In the genomic region with DNA sequence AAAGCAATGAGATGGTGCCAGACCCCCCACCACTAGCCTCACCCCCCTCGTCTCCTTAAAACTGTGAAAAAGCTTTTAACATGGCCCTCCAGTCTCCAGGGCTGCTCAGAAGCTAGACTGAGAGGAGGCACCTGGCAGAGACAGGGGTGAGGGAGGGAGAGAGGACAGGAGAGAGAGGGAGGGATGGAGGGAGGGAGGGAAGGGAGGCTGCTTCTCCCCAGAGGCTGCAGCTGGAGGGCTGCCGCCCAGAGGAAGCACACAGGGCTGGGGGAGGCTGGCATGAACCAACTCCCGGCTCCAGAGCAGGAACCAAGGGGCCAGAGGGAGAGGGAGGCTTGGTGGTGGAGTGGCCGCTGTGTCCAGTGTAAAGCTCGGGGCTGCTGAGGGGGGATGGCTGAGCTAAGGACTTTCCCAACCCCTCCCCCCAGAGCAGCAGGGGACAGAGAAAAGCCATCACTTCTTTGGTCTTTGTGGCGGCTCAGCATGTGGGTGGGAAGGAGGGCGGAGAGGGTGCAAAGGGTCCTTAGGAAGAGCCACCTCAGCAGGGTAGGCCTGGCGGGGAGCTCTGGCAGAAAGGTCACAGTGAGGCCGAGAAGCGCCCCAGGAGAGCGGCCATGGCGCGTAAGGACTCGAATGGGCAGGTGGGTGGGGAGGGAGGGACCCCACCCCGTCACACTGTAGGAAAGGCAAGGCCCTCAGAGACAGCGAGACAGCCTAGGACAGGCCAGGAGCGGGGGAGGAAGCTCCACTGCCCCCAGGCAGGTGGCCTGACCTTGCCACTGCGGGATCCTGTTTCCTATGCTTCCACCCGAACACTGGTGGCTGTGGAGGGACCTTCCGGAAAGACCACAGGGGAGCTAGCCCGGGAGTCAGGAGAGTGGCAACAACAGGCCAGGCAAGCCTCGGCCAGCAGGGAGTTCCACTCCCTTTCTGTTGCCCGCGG, we compare ENCODE assay signal across 8 mouse cellular contexts. TPM values are rescaled to one million over a fixed set of nuclear protein-coding genes. Genes with fewer than 3 reads are reported as not detected.
DNase-seq lines count a peak whose midpoint lies in the region; ATAC-seq and TF ChIP-seq lines count a peak whose summit lies in the region.

No protein-coding gene starts in this region.

- no peak for TF ChIP-seq POLR2A in cerebellum, adult 2 months (IDR thresholded peaks at IDR 0.05; ENCODE audit: borderline replicate concordance, insufficient read depth, low read length)

- ATAC-seq in hindbrain, embryonic 13.5 days (ENCODE audit: low FRiP score): 0 out of 2 replicates have a peak, but pooled peaks have one; percentile 23
- peak; percentile 29; the same call in 1 of the 2 replicates for ATAC-seq in neural tube, embryonic 13.5 days (ENCODE audit: low read depth)

- no peak for TF ChIP-seq CTCF in cerebellum, adult 2 months (IDR thresholded peaks at IDR 0.05; ENCODE audit: borderline replicate concordance, insufficient read depth, low read depth, low read length)

- H3K4me3 ChIP-seq in hindbrain, embryonic 13.5 days: no peak overlapping the region
- no peak overlapping the region for H3K4me3 ChIP-seq in neural tube, embryonic 13.5 days
- H3K4me3 ChIP-seq in cerebellum, adult 2 months (replicated peaks; ENCODE audit: insufficient read depth, low read depth, low read length): no peak overlapping the region

- WGBS in hindbrain, embryonic 13.5 days: 12% methylated on average over 24 of the region's 24 CpGs
- WGBS in neural tube, embryonic 13.5 days: 7% methylated on average over 24 of the region's 24 CpGs
- 64% methylated on average over 24 of the region's 24 CpGs for WGBS in cerebellum, adult 2 months

- peak overlapping the region; percentile 3; the same call in 1 of the 2 replicates for H3K27ac ChIP-seq in hindbrain, embryonic 13.5 days
- H3K27ac ChIP-seq in neural tube, embryonic 13.5 days (replicated peaks): peak overlapping the region; percentile 49
- no peak overlapping the region for H3K27ac ChIP-seq in cerebellum, adult 2 months (ENCODE audit: insufficient read depth, low read length)

- H3K4me1 ChIP-seq in hindbrain, embryonic 13.5 days (replicated peaks): peaks cover 31% of the 10 kb centered on the region
- H3K4me1 ChIP-seq in neural tube, embryonic 13.5 days (replicated peaks): peaks cover 28% of the 10 kb centered on the region
- H3K4me1 ChIP-seq in cerebellum, adult 2 months (ENCODE audit: control insufficient read depth, insufficient read depth, low read length): peaks cover 19% of the 10 kb centered on the region

- DNase-seq in adrenal gland, postnatal 14 days: peak; percentile 48
- no peak for DNase-seq in adrenal gland, postnatal 4 days (ENCODE audit: low spot score in 2 of 2)
- peak; percentile 32 for DNase-seq in R1 (ENCODE audit: low read depth, low spot score)
- no peak for DNase-seq in cerebellum, adult 2 months
- no peak for DNase-seq in right cerebral cortex, adult 2 months (ENCODE audit: low spot score in 2 of 2)
- DNase-seq in adrenal gland, adult 2 months: no peak

- H3K36me3 ChIP-seq in hindbrain, embryonic 13.5 days: peaks cover 40% of the 10 kb centered on the region
- peaks cover 27% of the 10 kb centered on the region for H3K36me3 ChIP-seq in neural tube, embryonic 13.5 days

- no peak overlapping the region for H3K4me2 ChIP-seq in hindbrain, embryonic 13.5 days
- H3K4me2 ChIP-seq in neural tube, embryonic 13.5 days: peak overlapping the region; percentile 14

- H3K9ac ChIP-seq in hindbrain, embryonic 13.5 days: peak overlapping the region; percentile 53
- peak overlapping the region; percentile 32; the same call in 1 of the 2 replicates for H3K9ac ChIP-seq in neural tube, embryonic 13.5 days

- H3K27me3 ChIP-seq in hindbrain, embryonic 13.5 days: peaks cover 12% of the 10 kb centered on the region
- 0 out of 2 replicates have a peak, but pooled peaks cover 5% of the 10 kb centered on the region for H3K27me3 ChIP-seq in neural tube, embryonic 13.5 days
- no peaks in the 10 kb centered on the region for H3K27me3 ChIP-seq in cerebellum, adult 2 months (ENCODE audit: control insufficient read depth, insufficient read depth, low read length)

- H3K9me3 ChIP-seq in hindbrain, embryonic 13.5 days: no peaks in the 10 kb centered on the region
- no peaks in the 10 kb centered on the region for H3K9me3 ChIP-seq in neural tube, embryonic 13.5 days

RNA-seq across cellular contexts. Expression of a gene that starts 15.6 kb away (rescaled TPM):
- 48.7 and 55.0 TPM in 2 replicates for total RNA-seq in adrenal gland, postnatal 14 days (2021)
- total RNA-seq in adrenal gland, postnatal 4 days (2021): 10 to 100 TPM; 65.5 to 78.0 TPM
- 101 and 102 TPM in 2 replicates for polyA plus RNA-seq in hindbrain, embryonic 13.5 days (2015; fragmentation: Nextera tagmentation; extraction: Ambion mirVana)
- 98.0 and 104 TPM in 2 replicates for polyA plus RNA-seq in neural tube, embryonic 13.5 days (2015; fragmentation: Nextera tagmentation; extraction: Ambion mirVana)
- 152 and 153 TPM in 2 replicates for polyA plus RNA-seq in cerebellum, adult 2 months (2012; rRNA removed)
- 10 to 100 TPM; 59.7 to 78.2 TPM for total RNA-seq in adrenal gland, adult 2 months (2021)
- 123 and 125 TPM in 2 replicates for polyA plus RNA-seq in adrenal gland, adult 2 months (2012; rRNA removed)

RNA-seq across cellular contexts. Expression of a gene that starts 30.3 kb away (rescaled TPM):
- 5.3 and 6.2 TPM in 2 replicates for total RNA-seq in adrenal gland, postnatal 14 days (2021)
- 1 to 10 TPM; 1.5 to 2.4 TPM for total RNA-seq in adrenal gland, postnatal 4 days (2021)
- polyA plus RNA-seq in hindbrain, embryonic 13.5 days (2015; fragmentation: Nextera tagmentation; extraction: Ambion mirVana): 0.41 and 0.69 TPM in 2 replicates
- polyA plus RNA-seq in neural tube, embryonic 13.5 days (2015; fragmentation: Nextera tagmentation; extraction: Ambion mirVana): 0.25 and 0.28 TPM in 2 replicates
- 0.59 and 0.60 TPM in 2 replicates for polyA plus RNA-seq in cerebellum, adult 2 months (2012; rRNA removed)
- 1 to 10 TPM; 1.4 to 1.9 TPM for total RNA-seq in adrenal gland, adult 2 months (2021)
- 2.2 and 2.8 TPM in 2 replicates for polyA plus RNA-seq in adrenal gland, adult 2 months (2012; rRNA removed)

RNA-seq across cellular contexts. Expression of a gene that starts 52.6 kb away (rescaled TPM):
- 35.3 and 61.4 TPM in 2 replicates for total RNA-seq in adrenal gland, postnatal 14 days (2021)
- 10 to 100 TPM; 24.8 to 25.2 TPM for total RNA-seq in adrenal gland, postnatal 4 days (2021)
- 1.9 and 2.0 TPM in 2 replicates for polyA plus RNA-seq in hindbrain, embryonic 13.5 days (2015; fragmentation: Nextera tagmentation; extraction: Ambion mirVana)
- 1.9 and 2.7 TPM in 2 replicates for polyA plus RNA-seq in neural tube, embryonic 13.5 days (2015; fragmentation: Nextera tagmentation; extraction: Ambion mirVana)
- 4.0 and 4.7 TPM in 2 replicates for polyA plus RNA-seq in cerebellum, adult 2 months (2012; rRNA removed)
- 10 to 100 TPM; 22.4 to 22.9 TPM for total RNA-seq in adrenal gland, adult 2 months (2021)
- polyA plus RNA-seq in adrenal gland, adult 2 months (2012; rRNA removed): 17.5 and 17.6 TPM in 2 replicates

Comparison
In these comparisons a context has a peak if more than half of its experiments do, and no peak if none do; other contexts are left out.
1. DNase-seq: peak in adrenal gland, postnatal 14 days (single experiment) and R1 (single experiment); none in adrenal gland, postnatal 4 days (0 of 2), cerebellum, adult 2 months (0 of 2), right cerebral cortex, adult 2 months (0 of 2) and adrenal gland, adult 2 months (single experiment).